Mouse (Mus musculus) retina, postnatal 1 day (tissue): Measurements from ENCODE around the gene Vmn1r176.
"Not testable (repeated sequence)": the region's sequence is repeated elsewhere in the genome, so short reads cannot be mapped to it uniquely, and the experiment has no call there.

Experiments used
- DNase-seq: peaks from one replicate; pipeline ENCODE4 v3.0.0-alpha.2; 2012

Gene Vmn1r176

DNA sequence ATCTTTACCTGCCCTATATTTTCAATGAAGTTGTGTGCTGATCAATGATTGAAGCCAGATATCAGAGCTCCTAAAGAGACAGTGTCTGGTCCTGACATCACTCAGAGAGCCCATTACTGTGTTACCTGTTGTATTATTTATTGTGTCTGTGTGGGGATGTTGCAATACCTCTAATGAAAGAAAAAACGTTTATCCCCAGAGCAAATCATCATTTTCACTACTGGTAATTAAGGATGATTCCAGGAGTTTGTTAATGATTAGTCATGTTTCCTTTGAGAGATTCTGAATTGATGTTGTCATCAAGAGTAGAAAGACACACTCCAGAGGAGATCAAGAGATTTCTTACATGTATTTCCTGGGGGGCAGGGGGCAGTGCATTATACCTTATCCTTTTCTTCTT lies at the start of gene Vmn1r176:
Gene Vmn1r176, minus strand, starts transcription at position 101 of the 400 bp plus-strand sequence.
- DNase-seq = not testable (repeated sequence)

DNA sequence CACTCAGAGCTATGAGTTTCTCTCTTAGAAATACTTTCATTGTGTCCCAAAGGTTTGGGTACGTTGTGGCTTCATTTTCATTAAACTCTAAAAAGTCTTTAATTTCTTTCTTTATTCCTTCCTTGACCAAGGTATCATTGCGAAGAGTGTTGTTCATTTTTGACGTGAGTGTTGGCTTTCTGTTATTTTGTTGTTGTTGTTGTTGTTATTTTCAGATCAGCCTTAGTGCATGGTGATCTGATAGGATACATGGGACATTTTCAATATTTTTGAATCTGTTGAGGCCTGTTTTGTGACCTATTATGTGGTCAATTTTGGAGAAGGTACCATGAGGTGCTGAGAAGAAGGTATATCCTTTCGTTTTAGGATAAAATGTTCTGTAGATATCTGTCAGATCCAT lies 39.7 kb upstream of the Vmn1r176 start:
- DNase-seq = peak; percentile 1

DNA sequence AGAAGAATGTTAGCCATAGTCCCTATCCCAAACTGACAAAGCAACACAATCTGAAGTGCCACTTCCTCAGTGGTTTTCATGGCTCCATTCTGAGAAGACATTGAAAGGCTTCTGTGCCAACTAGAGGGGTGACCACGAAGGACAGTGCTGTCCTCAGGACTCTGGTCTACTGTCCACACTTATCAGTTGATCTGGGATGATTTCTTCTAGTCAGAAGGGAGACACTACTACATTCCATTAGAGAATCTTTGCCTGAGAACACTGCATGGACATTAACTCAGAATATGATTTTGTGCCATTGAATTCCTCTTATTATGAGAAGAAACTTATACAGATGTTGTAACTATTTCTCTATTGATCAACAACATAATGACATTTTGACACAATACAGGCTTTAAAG lies 29.2 kb upstream of the Vmn1r176 start, which contains the start of gene Vmn1r177:
Gene Vmn1r177, minus strand, starts transcription at position 101 of the 400 bp plus-strand sequence.
- not testable (repeated sequence) for DNase-seq

DNA sequence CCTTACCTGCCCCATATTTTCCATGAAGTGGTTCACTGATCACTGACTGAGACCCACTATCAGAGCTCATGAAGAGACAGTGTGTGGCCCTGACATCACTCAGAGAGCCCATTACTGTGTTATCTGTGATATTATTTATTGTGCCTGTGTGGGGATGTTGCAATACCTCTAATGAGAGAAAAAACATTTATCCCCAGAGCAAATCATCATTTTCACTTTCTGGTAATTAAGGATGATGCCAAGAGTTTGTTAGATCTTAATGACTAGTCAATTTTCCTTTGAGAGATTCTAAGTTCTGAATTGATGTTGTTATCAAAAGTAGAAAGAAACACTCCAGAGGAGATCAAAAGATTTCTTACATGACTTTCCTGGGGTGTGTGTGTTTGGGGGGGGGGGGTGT lies 26.6 kb downstream of the Vmn1r176 start, which contains the start of gene Vmn1r175:
Gene Vmn1r175, minus strand, starts transcription at position 101 of the 400 bp plus-strand sequence.
- not testable (repeated sequence) for DNase-seq

DNA sequence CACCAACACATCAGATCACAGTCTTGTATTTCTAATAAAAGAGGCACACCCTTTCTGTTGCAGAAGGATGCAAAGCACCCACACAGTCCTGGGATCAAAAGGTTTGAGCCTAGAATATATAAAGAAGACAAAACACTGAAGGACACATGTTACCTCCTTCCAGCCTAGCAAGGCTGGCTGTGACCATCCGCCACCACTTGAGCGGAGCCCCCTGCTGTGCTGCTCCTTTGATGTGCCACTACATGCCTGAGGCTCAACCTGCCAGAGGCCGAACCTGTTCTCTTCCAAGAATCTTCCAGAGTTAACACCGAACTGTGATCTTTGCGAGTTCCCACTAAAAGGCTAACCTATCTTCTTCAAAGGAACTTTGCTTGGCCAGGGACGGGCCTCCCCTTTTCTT lies 52.6 kb downstream of the Vmn1r176 start:
- no peak for DNase-seq
